Mouse (Mus musculus): ENCODE measurements around the gene Swt1.

- TF ChIP-seq GATA1 (IDR thresholded peaks at IDR 0.05; ENCODE audit: low read length): no peak
- TF ChIP-seq TAL1 (IDR thresholded peaks at IDR 0.05; ENCODE audit: low read length): no peak
Observed at GRCm38 (mm10) chr1:151367721-151368324, 60.4 kb downstream of the Swt1 start.

Measured in erythroblast, embryonic 14.5 days (primary cell).